Mouse (Mus musculus): Measurements from ENCODE around the gene Timm10b.

GRCm38 (mm10) chr7:105635726-105636125 lies 4.1 kb upstream of the Timm10b start:
- TF ChIP-seq CTCF (conservative IDR thresholded peaks at IDR 0.05; ENCODE audit: insufficient read depth, insufficient read length, low read depth, low read length) (no peak), POLR2A (IDR thresholded peaks at IDR 0.05; ENCODE audit: low read depth, low read length) (no peak)
